Mouse (Mus musculus) erythroblast, embryonic 14.5 days (primary cell): ENCODE data around the gene Rundc3a. TPM values are rescaled to one million over a fixed set of nuclear protein-coding genes. Genes with fewer than 3 reads are reported as not detected.
A peak's percentile ranks its signal among the peaks of the same experiment; 100 is the strongest.

Source experiments
- H3K27me3 ChIP-seq: 2 replicates; pipeline ENCODE4 v1.6.1; 2012; ENCODE audit warnings: inconsistent platforms; ENCODE audit not compliant: control insufficient read depth
- H3K36me3 ChIP-seq: 2 replicates; pipeline ENCODE4 v1.6.1; 2012; ENCODE audit warnings: mild to moderate bottlenecking, inconsistent platforms; ENCODE audit not compliant: control insufficient read depth
- H3K4me1 ChIP-seq: 2 replicates; pipeline ENCODE4 v1.6.1; 2012; ENCODE audit warnings: inconsistent platforms; ENCODE audit not compliant: control insufficient read depth
- H3K4me3 ChIP-seq: replicated peaks from 2 replicates; pipeline ENCODE3; 2012; ENCODE audit warnings: moderate library complexity, mild to moderate bottlenecking, inconsistent platforms
- H3K9me3 ChIP-seq: 2 replicates; pipeline ENCODE4 v1.6.1; 2012; ENCODE audit warnings: low read length, inconsistent platforms, mixed read lengths; ENCODE audit not compliant: control insufficient read depth
- GATA1 ChIP-seq: IDR thresholded peaks from 2 replicates; pipeline ENCODE4 v1.6.1; 2012; ENCODE audit warnings: low read length, inconsistent platforms, mixed read lengths
- TAL1 ChIP-seq: IDR thresholded peaks from 3 replicates; pipeline ENCODE4 v1.6.1; 2012; ENCODE audit warnings: low read length, inconsistent platforms, mixed read lengths
- polyA plus RNA-seq: library from polyadenylated mRNA; stranded (reverse); fragments of >175 nt; gene quantifications from 2 replicates; pipeline ENCODE4 v1.2.3, GENCODE M21; 2012

Rundc3a gene
- polyA plus RNA-seq, 1 experiment: 1.8 TPM

DNA sequence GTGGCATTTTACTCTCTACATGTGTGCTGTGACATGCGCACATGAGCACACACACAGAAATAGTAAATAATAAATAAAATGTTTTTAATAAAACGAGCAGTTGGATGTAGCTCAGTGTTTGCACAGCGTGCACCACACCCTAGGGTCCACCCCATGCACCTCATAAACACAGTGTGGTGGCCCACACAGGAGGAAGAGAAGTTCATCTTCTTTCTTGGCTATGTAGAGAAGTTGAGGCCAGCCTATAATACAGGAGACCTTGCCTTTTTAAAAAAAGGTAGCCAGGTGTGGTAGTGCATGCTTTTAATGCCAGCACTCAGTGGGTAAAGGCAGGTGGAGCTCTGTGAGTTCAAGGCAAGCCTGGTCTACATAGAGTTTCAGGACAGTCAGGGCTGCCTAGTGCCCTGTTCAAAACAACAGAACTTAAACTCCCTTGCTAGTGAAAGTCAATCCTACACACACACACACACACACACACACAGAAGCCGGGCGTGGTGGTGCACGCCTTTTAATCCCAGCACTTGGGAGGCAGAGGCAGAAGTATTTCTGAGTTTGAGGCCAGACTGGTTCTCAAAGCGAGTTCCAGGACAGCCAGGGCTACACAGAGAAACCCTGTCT lies 19.0 kb upstream of the Rundc3a start:
- Histone ChIP-seq H3K36me3 (peaks cover 58% of the 10 kb centered on the region), H3K9me3 (peaks cover 16% of the 10 kb centered on the region), H3K27me3 (peaks cover 16% of the 10 kb centered on the region), H3K4me1 (peaks cover 95% of the 10 kb centered on the region), H3K4me3 (peak overlapping the region; percentile 67)
- TF ChIP-seq GATA1 (no peak), TAL1 (no peak)

DNA sequence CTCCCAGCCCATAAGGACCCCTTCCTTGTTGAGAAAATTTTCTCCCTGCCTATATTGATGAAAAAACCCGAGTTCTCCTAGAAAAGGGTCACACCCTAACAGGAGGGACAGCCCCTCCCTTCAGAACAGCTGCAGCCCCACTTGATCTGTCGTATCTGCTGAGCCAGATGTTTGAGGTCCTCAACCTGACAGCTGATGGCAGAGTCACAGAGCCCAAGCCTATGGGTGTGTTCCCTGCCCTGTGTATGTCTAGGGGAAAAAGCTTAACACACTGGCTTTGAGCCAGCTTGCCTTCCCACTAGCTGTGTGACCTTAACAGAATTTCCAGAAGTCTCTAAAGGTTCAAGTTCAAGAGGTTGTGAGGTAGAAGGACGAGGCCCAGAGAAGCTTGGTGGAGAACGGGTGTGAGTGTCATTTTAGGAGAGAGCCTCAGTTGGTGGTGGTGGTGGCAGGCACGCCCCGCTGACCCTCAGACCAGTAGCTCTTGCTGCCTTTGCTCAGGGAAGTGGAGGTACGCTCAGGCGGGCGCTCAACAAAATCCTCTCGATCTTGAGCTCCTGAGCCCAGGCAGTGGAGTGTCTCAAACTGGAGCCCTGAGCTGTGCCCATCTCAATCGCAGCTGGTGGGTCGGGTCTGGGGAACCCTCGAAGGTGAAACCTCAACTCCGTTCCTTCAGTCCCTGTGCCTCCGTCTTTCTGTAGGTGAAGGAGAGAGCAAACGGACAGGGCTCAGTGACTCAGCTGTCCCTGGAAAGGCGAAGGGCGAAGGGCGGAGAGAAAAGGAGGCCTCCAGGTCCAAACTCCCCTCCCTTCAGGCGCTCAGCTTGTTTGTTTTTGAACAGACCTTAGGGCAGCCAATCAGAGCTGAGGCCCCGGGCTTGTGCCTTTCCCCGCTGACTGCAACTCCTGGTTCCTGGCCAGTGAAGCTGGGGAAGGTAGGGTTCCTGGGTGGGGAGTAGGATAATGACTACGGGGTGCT lies 17.7 kb upstream of the Rundc3a start:
- H3K4me1 ChIP-seq: peaks cover 91% of the 10 kb centered on the region
- peaks cover 16% of the 10 kb centered on the region for H3K27me3 ChIP-seq
- H3K36me3 ChIP-seq: peaks cover 52% of the 10 kb centered on the region
- H3K4me3 ChIP-seq: peak overlapping the region; percentile 70
- peaks cover 18% of the 10 kb centered on the region for H3K9me3 ChIP-seq
- TF ChIP-seq TAL1 (peak; percentile 99), GATA1 (peak; percentile 85)

DNA sequence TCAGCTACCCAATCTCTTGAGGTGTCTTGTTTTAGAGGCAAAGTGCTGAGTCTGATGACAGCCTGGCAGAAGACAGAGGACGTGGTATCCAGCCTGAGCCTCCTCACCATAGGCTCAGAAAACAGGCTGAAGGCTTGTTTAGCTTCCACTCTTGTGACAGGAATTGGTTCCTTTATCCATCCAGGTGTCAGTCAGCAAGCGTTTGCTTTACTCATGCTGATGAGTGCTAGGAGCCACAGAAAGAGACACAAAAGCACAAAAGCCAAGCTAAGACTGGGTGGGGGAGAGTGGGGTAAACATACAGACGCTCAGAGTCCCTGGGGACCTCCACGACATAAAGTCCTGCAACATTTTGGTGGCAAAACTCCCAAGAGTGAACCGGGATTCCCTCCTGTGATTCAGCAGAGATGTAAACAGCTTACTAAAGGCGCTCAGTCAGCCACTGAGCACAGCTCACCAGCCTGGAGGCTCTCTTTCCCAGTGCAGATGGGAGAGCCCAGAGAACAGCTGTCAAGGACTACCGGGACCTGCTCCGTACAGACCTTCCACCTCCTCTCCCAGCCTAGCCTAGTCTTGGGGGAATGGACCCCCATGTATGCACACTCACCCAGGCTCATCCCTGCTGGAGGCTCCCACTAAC lies 16.9 kb upstream of the Rundc3a start:
- TF ChIP-seq GATA1 (no peak), TAL1 (no peak)
- peak overlapping the region; percentile 70 for H3K4me3 ChIP-seq
- H3K4me1 ChIP-seq: peaks cover 91% of the 10 kb centered on the region
- peaks cover 46% of the 10 kb centered on the region for H3K36me3 ChIP-seq
- peaks cover 18% of the 10 kb centered on the region for H3K9me3 ChIP-seq
- peaks cover 15% of the 10 kb centered on the region for H3K27me3 ChIP-seq

- Histone ChIP-seq H3K4me1 (peaks cover 93% of the 10 kb centered on the region), H3K27me3 (peaks cover 19% of the 10 kb centered on the region)
These were observed 16.0 kb upstream of the Rundc3a start for GRCm38 (mm10) chr11:102377186-102377585.

GRCm38 (mm10) chr11:102380091-102380490 lies 13.1 kb upstream of the Rundc3a start:
- Histone ChIP-seq H3K27me3 (peaks cover 37% of the 10 kb centered on the region), H3K36me3 (peaks cover 31% of the 10 kb centered on the region), H3K4me3 (no peak overlapping the region), H3K9me3 (peaks cover 18% of the 10 kb centered on the region), H3K4me1 (peaks cover 89% of the 10 kb centered on the region)
- TF ChIP-seq TAL1: no peak
- TF ChIP-seq GATA1: no peak

More at GRCm38 (mm10) chr11:102377186-102377585, 16.0 kb upstream of the Rundc3a start:
- Histone ChIP-seq H3K9me3 (peaks cover 18% of the 10 kb centered on the region), H3K4me3 (peak overlapping the region; percentile 70), H3K36me3 (peaks cover 47% of the 10 kb centered on the region)
- TF ChIP-seq GATA1 (no peak), TAL1 (no peak)

- Histone ChIP-seq H3K36me3 (peaks cover 29% of the 10 kb centered on the region), H3K4me1 (peaks cover 89% of the 10 kb centered on the region), H3K4me3 (no peak overlapping the region), H3K9me3 (peaks cover 18% of the 10 kb centered on the region), H3K27me3 (peaks cover 51% of the 10 kb centered on the region)
- TF ChIP-seq TAL1 (no peak), GATA1 (no peak)
These were observed 11.7 kb upstream of the Rundc3a start for GRCm38 (mm10) chr11:102381341-102382100.

DNA sequence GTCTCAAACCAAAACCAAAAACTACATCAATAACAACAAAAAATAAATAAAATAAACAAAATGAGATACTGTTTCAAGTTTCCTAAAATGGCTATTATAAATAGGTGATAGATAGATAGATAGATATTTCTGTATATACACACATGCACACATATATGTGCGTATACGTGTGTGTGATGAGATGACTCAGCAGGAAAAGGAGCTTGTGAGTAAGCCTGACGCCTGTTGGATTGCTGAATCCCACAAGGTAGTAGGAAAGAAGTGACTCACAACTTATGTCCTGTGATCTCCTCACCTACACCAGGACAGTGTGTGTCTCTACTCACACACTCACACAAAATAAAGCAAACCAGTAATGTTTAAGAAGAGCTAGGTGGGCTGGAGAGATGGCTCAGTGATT lies 10.4 kb upstream of the Rundc3a start:
- H3K9me3 ChIP-seq: peaks cover 12% of the 10 kb centered on the region
- peaks cover 64% of the 10 kb centered on the region for H3K27me3 ChIP-seq

DNA sequence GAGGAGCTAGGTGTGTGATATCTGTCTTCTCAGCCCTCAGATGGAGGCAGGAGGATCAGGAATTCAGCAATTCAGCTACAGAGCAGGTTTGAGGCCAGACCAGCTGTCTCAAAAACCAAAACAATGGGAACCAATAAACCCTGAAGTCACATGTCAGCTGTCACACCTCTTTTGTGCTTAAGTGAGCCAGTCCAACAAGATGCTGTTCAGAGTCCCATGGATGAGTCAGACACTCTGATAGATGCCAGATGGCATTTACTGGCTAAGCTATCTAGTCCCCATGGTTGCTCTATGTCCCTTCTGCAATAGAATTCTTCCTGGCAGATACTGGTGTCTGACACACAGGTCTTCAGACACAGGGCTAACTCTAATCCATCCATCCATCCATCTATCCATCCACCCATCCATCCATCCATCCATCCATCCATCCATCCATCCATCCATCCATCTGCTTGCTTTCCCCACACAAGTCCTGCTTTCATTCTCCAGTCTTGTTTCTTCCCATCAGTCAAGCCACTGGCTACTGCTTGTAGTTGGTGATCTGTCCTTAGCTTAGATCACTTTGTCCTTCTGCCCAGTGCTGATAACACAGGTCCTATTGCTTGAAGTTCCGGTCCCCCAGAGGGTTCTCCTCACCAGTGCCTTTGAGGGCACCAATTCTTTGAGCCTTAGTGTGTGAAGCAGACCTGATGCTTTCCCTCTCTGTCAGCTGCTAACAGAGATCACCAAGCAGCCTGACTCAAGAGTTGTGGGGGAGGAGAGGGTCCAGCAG lies 9.7 kb upstream of the Rundc3a start:
- peaks cover 76% of the 10 kb centered on the region for H3K4me1 ChIP-seq
- no peak for TF ChIP-seq TAL1
- no peak for TF ChIP-seq GATA1
- no peak overlapping the region for H3K4me3 ChIP-seq
- H3K27me3 ChIP-seq: peaks cover 69% of the 10 kb centered on the region
- peaks cover 9% of the 10 kb centered on the region for H3K9me3 ChIP-seq
- H3K36me3 ChIP-seq: peaks cover 15% of the 10 kb centered on the region

More for the DNA sequence above, 10.4 kb upstream of the Rundc3a start:
- TF ChIP-seq GATA1 (no peak), TAL1 (no peak)
- H3K4me1 ChIP-seq: peaks cover 80% of the 10 kb centered on the region
- no peak overlapping the region for H3K4me3 ChIP-seq
- peaks cover 19% of the 10 kb centered on the region for H3K36me3 ChIP-seq
